Mouse (Mus musculus) midbrain, embryonic 16.5 days (tissue): ENCODE data around the gene Acox1. TPM values are rescaled to one million over a fixed set of nuclear protein-coding genes. Genes with fewer than 3 reads are reported as not detected.

ENCODE experiments used
- ATAC-seq: fragments of 200-750 bp; cut with Nextera tagmentation; 2 replicates; pipeline ENCODE4 v1.8.0; 2017; ENCODE audit warnings: moderate TSS enrichment
- H3K27ac ChIP-seq: fragments of 300-500 bp; sonication (generic); 2 replicates; pipeline ENCODE4 v1.5.1; 2014; ENCODE audit warnings: mild to moderate bottlenecking, low read length, mixed read lengths
- H3K27me3 ChIP-seq: fragments of 300-500 bp; sonication (generic); 2 replicates; pipeline ENCODE4 v1.6.1; 2014; ENCODE audit warnings: low read depth, low read length, mixed read lengths; ENCODE audit not compliant: control insufficient read depth, insufficient read depth
- H3K36me3 ChIP-seq: fragments of 300-500 bp; sonication (generic); 2 replicates; pipeline ENCODE4 v1.6.1; 2014; ENCODE audit warnings: mild to moderate bottlenecking, low read length, moderate library complexity, mixed read lengths; ENCODE audit not compliant: control insufficient read depth, insufficient read depth
- H3K4me1 ChIP-seq: fragments of 300-500 bp; sonication (generic); 2 replicates; pipeline ENCODE4 v1.6.1; 2014; ENCODE audit warnings: mild to moderate bottlenecking, low read length, mixed read lengths; ENCODE audit not compliant: control insufficient read depth, insufficient read depth
- H3K4me2 ChIP-seq: fragments of 300-500 bp; sonication (generic); 2 replicates; pipeline ENCODE4 v1.6.1; 2014; ENCODE audit warnings: mild to moderate bottlenecking, low read length, mixed read lengths
- H3K4me3 ChIP-seq: fragments of 300-500 bp; sonication (generic); 2 replicates; pipeline ENCODE4 v1.5.1; 2014; ENCODE audit warnings: low read depth, mild to moderate bottlenecking, low read length, moderate library complexity, mixed read lengths
- H3K9ac ChIP-seq: fragments of 300-500 bp; sonication (generic); 2 replicates; pipeline ENCODE4 v1.6.1; 2014; ENCODE audit warnings: low read depth, low read length, mixed read lengths
- H3K9me3 ChIP-seq: fragments of 300-500 bp; sonication (generic); replicated peaks from 2 replicates; pipeline ENCODE4 v1.6.1; 2014; ENCODE audit warnings: mild to moderate bottlenecking, low read length, mixed read lengths; ENCODE audit not compliant: control insufficient read depth, poor library complexity, severe bottlenecking
- WGBS: fragments of 180-500 bp; shearing (Covaris S2); extraction: QIAGEN DNeasy Blood & Tissue Kit; methylation state at CpG from one replicate; pipeline ENCODE4 v1.1.7; 2014; 5-methylcytosine and 5-hydroxymethylcytosine counted together
- polyA plus RNA-seq: library from polyadenylated mRNA; unstranded; fragments of >200 nt; fragmentation: Nextera tagmentation; extraction: Ambion mirVana; gene quantifications from 2 replicates; pipeline ENCODE4 v1.2.1, GENCODE M21; 2015

The Acox1 gene
- polyA plus RNA-seq, 1 experiment from 2014 or later, result 71.5 TPM

DNA sequence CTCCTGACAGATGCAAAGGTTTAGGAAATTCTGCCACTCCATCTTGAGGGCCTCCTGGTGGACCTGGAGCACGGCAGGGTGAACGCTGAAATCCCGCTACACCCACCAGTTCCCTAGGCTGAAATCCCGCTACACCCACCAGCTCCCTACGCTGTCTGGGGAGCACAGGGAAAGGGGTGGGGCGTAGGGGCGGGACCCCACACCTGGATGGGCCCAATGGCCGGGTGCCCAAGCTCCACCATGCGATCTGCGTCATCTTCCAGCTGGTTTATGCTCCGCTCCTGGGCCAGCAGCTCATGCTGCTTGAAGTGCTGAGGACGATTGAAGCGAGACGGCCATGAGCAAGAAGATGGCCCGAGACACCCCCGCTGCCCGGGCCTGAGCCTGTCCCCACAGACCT, 33.6 kb upstream of the Acox1 start:
- H3K27ac ChIP-seq, result no peak overlapping the region
- H3K9ac ChIP-seq, result peak overlapping the region; percentile 21; the same call in 1 of the 2 replicates
- H3K36me3 ChIP-seq, result no peaks in the 10 kb centered on the region
- no peaks in the 10 kb centered on the region for H3K4me1 ChIP-seq
- WGBS, result 33% methylated on average over 17 of the region's 17 CpGs
- H3K4me2 ChIP-seq, result peak overlapping the region; percentile 33; the same call in 1 of the 2 replicates
- peaks cover 3% of the 10 kb centered on the region; the same call in 1 of the 2 replicates for H3K27me3 ChIP-seq
- no peak for ATAC-seq
- H3K4me3 ChIP-seq, result peak overlapping the region; percentile 2; the same call in 1 of the 2 replicates
- H3K9me3 ChIP-seq, result no peaks in the 10 kb centered on the region

DNA sequence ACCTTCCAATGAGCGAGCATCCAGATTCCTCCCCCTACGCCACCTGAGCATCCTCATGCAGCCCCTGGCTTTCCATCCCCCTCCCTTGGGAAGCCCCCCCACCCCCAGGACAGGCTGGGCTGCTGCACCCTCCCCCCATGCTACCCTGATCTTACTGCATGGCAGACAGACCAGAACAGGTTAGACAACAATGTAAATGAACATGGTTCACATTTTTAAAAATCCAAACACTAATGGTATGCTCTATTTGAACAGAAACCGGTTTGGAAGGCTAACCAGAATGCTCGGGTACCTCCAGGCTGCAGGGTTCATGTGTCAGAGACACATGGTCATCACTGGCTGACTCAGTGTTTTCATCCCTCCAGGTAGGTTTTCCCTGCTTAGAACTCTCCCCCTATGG, 29.9 kb upstream of the Acox1 start:
- H3K27me3 ChIP-seq, result peaks cover 6% of the 10 kb centered on the region
- no peak overlapping the region for H3K4me3 ChIP-seq
- no peak for ATAC-seq
- no peaks in the 10 kb centered on the region for H3K4me1 ChIP-seq
- no peaks in the 10 kb centered on the region for H3K36me3 ChIP-seq
- H3K9me3 ChIP-seq, result no peaks in the 10 kb centered on the region
- H3K27ac ChIP-seq, result no peak overlapping the region
- no peak overlapping the region for H3K4me2 ChIP-seq
- 79% methylated on average over 4 of the region's 4 CpGs for WGBS
- H3K9ac ChIP-seq, result no peak overlapping the region

DNA sequence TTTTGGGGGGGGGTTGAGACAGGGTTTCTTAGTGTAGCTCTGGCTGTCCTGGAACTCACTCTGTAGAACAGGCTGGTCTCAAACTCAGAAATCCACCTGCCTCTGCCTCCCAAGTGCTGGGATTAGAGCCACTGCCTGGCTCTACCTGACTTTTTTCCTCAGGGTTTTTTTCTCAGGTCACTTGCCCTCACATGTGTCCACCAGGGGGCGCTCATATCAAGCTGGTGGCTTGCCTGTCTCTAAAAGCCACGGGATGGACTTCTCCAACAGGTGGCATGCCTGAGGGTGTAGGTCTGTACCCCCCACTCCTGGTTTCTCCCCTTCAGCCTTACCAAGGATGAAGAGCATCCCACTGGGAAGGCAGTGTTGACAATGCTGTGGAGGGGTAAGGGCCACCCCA, 27.6 kb upstream of the Acox1 start:
- Histone ChIP-seq H3K4me1 (peaks cover 7% of the 10 kb centered on the region; the same call in 1 of the 2 replicates), H3K4me2 (no peak overlapping the region), H3K4me3 (no peak overlapping the region), H3K27me3 (peaks cover 26% of the 10 kb centered on the region), H3K9me3 (peaks cover 5% of the 10 kb centered on the region; the same call in 1 of the 2 replicates), H3K36me3 (no peaks in the 10 kb centered on the region), H3K9ac (no peak overlapping the region), H3K27ac (no peak overlapping the region)
- 4% methylated on average over 2 of the region's 2 CpGs for WGBS
- ATAC-seq, result no peak

DNA sequence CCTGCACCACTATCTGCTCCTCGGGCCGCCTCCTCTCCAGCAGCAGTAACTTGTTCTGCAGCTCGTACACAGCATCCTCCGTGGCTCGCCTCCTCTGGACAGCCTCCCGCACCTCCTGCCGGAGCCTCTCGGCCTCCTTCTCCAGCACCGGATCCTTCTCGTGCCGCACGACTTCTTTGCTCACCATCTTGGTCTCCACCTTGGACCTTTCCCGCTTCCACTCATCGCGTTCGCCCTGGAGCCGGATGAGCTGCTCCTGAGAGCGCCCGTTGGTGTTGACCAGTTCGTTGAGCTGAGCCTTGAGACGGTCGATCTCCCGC, 23.9 kb upstream of the Acox1 start:
- 0 out of 2 replicates have a peak overlapping the region, but pooled peaks have one; percentile 38 for H3K9ac ChIP-seq

GRCm38 (mm10) chr11:116221931-116222739, 23.3 kb upstream of the Acox1 start:
- Histone ChIP-seq H3K4me1 (peaks cover 7% of the 10 kb centered on the region; the same call in 1 of the 2 replicates), H3K4me2 (peak overlapping the region; percentile 48), H3K9ac (0 out of 2 replicates have a peak overlapping the region, but pooled peaks have one; percentile 38), H3K36me3 (no peaks in the 10 kb centered on the region), H3K27me3 (peaks cover 37% of the 10 kb centered on the region), H3K9me3 (peaks cover 5% of the 10 kb centered on the region; the same call in 1 of the 2 replicates), H3K27ac (no peak overlapping the region), H3K4me3 (peak overlapping the region; percentile 30)
- no peak for ATAC-seq
- 8% methylated on average over 53 of the region's 53 CpGs for WGBS

More for the DNA sequence above, 23.9 kb upstream of the Acox1 start:
- Histone ChIP-seq H3K4me1 (peaks cover 7% of the 10 kb centered on the region; the same call in 1 of the 2 replicates), H3K27ac (no peak overlapping the region), H3K4me2 (peak overlapping the region; percentile 48), H3K36me3 (no peaks in the 10 kb centered on the region), H3K4me3 (peak overlapping the region; percentile 30), H3K9me3 (peaks cover 5% of the 10 kb centered on the region; the same call in 1 of the 2 replicates), H3K27me3 (peaks cover 37% of the 10 kb centered on the region)
- ATAC-seq, result no peak
- WGBS, result 14% methylated on average over 23 of the region's 23 CpGs

DNA sequence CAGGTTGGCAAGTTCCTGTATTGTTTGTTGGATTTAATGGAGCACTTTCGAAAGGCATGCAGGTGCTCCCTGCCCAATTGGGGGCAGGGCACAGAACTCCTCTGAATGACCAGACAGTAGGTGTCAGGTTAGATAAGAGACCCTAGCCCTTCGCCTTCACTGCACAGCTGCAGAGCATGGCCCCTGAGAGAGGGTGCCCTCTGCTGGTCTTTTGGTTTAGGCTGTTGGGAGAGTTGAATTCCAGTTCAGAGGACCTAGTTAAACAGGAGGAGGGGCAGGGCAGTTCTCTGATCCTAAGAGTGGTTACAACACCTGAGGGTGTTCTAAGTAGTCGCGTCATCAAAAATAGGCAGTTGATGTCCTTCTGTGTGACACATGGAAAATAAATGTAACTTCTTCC, 21.0 kb upstream of the Acox1 start:
- Histone ChIP-seq H3K4me1 (peaks cover 7% of the 10 kb centered on the region; the same call in 1 of the 2 replicates), H3K9ac (no peak overlapping the region), H3K36me3 (no peaks in the 10 kb centered on the region), H3K4me3 (no peak overlapping the region), H3K4me2 (no peak overlapping the region), H3K9me3 (peaks cover 5% of the 10 kb centered on the region; the same call in 1 of the 2 replicates), H3K27ac (no peak overlapping the region), H3K27me3 (peaks cover 37% of the 10 kb centered on the region)
- 23% methylated on average over 4 of the region's 4 CpGs for WGBS
- ATAC-seq, result no peak

- no peaks in the 10 kb centered on the region for H3K36me3 ChIP-seq
- no peak overlapping the region for H3K9ac ChIP-seq
- WGBS, result 45% methylated on average over 7 of the region's 7 CpGs
- peak overlapping the region; percentile 30; the same call in 1 of the 2 replicates for H3K27ac ChIP-seq
- no peak overlapping the region for H3K4me3 ChIP-seq
- peaks cover 5% of the 10 kb centered on the region; the same call in 1 of the 2 replicates for H3K9me3 ChIP-seq
- H3K27me3 ChIP-seq, result peaks cover 32% of the 10 kb centered on the region
- no peak overlapping the region for H3K4me2 ChIP-seq
- ATAC-seq, result peak; percentile 83
- H3K4me1 ChIP-seq, result peaks cover 7% of the 10 kb centered on the region; the same call in 1 of the 2 replicates
Measured at GRCm38 (mm10) chr11:116218737-116219400, 20.0 kb upstream of the Acox1 start.

GRCm38 (mm10) chr11:116218263-116218662, 19.4 kb upstream of the Acox1 start:
- Histone ChIP-seq H3K27me3 (peaks cover 26% of the 10 kb centered on the region), H3K4me2 (no peak overlapping the region), H3K9ac (no peak overlapping the region), H3K36me3 (no peaks in the 10 kb centered on the region), H3K4me3 (no peak overlapping the region), H3K9me3 (peaks cover 5% of the 10 kb centered on the region; the same call in 1 of the 2 replicates), H3K4me1 (peaks cover 7% of the 10 kb centered on the region; the same call in 1 of the 2 replicates), H3K27ac (no peak overlapping the region; the same call in 1 of the 2 replicates)
- no peak for ATAC-seq
- 76% methylated on average over 2 of the region's 2 CpGs for WGBS
